Mouse (Mus musculus): ENCODE results near the gene Gstcd. TPM values are rescaled to one million over a fixed set of nuclear protein-coding genes. Genes with fewer than 3 reads are reported as not detected.

Gene Gstcd
- polyA plus RNA-seq, 1 experiment, result 33.3 TPM

DNA sequence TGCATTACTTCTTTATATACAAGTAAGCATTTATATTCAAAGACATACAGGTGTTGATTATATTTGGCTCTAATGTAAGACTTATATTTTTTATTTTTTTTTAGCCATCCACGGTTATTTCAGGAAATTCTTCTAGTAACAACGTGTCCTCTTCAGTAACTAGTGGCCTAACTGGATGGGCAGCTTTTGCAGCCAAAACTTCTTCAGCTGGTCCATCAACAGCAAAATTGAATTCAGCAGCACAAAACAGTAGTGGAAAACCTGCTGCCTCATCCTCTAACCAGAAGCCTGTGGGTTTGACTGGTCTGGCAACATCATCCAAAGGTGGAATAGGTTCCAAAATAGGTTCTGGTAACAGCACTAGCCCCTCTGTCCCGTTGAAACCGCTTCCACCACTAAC lies 16.9 kb upstream of the Gstcd start:
- no peak overlapping the region for H3K4me3 ChIP-seq (ENCODE audit: low read depth, low read length)
- no peaks in the 10 kb centered on the region for H3K9me3 ChIP-seq (replicated peaks; ENCODE audit: control insufficient read depth, insufficient read depth, low read length, poor library complexity, severe bottlenecking)
- peaks cover 8% of the 10 kb centered on the region; the same call in 1 of the 2 replicates for H3K36me3 ChIP-seq (ENCODE audit: control insufficient read depth, insufficient read depth, low read length, poor library complexity, severe bottlenecking)
- TF ChIP-seq POLR2A (IDR thresholded peaks at IDR 0.05; ENCODE audit: insufficient read depth, low read length) (no peak), CTCF (IDR thresholded peaks at IDR 0.05; ENCODE audit: low read depth, low read length) (no peak), EP300 (IDR thresholded peaks at IDR 0.05; ENCODE audit: insufficient read depth, low read depth, low read length) (no peak)
- no peaks in the 10 kb centered on the region for H3K4me1 ChIP-seq (ENCODE audit: control insufficient read depth, insufficient read depth, low read length)
- no peaks in the 10 kb centered on the region for H3K27me3 ChIP-seq (ENCODE audit: control insufficient read depth, insufficient read depth, low read length, poor library complexity, severe bottlenecking)
- H3K9ac ChIP-seq (ENCODE audit: low read depth, poor library complexity, severe bottlenecking), result no peak overlapping the region
- no peak overlapping the region for H3K27ac ChIP-seq (ENCODE audit: insufficient read depth, low read length)

GRCm38 (mm10) chr3:133104436-133104835 lies 12.6 kb upstream of the Gstcd start:
- Histone ChIP-seq H3K27me3 (ENCODE audit: control insufficient read depth, insufficient read depth, low read length, poor library complexity, severe bottlenecking) (no peaks in the 10 kb centered on the region), H3K27ac (ENCODE audit: insufficient read depth, low read length) (no peak overlapping the region), H3K36me3 (ENCODE audit: control insufficient read depth, insufficient read depth, low read length, poor library complexity, severe bottlenecking) (peaks cover 17% of the 10 kb centered on the region), H3K4me1 (ENCODE audit: control insufficient read depth, insufficient read depth, low read length) (no peaks in the 10 kb centered on the region), H3K4me3 (ENCODE audit: low read depth, low read length) (no peak overlapping the region), H3K9ac (ENCODE audit: low read depth, poor library complexity, severe bottlenecking) (no peak overlapping the region), H3K9me3 (replicated peaks; ENCODE audit: control insufficient read depth, insufficient read depth, low read length, poor library complexity, severe bottlenecking) (no peaks in the 10 kb centered on the region)
- no peak for TF ChIP-seq EP300 (IDR thresholded peaks at IDR 0.05; ENCODE audit: insufficient read depth, low read depth, low read length)

DNA sequence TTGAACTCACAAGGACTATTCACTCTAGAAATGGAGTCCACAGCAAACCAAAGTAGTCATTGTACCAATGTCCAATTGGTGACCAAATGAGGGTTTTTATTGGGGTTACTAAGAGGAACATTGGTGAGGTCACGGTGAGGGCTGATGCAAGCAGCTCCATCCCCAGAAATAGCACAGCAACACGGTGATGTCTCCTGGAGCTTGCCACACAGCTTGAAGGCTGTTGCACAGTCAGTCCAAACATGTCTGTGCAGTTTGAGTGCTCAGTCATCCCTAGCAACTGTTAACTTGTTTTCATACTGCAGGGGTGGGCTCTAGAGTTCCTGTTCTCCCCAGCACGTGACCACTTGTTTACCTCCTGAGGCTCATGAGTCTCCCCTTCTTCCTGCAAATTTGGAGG lies 11.9 kb upstream of the Gstcd start:
- Histone ChIP-seq H3K4me1 (ENCODE audit: control insufficient read depth, insufficient read depth, low read length) (no peaks in the 10 kb centered on the region), H3K9ac (ENCODE audit: low read depth, poor library complexity, severe bottlenecking) (no peak overlapping the region), H3K36me3 (ENCODE audit: control insufficient read depth, insufficient read depth, low read length, poor library complexity, severe bottlenecking) (peaks cover 15% of the 10 kb centered on the region), H3K27ac (ENCODE audit: insufficient read depth, low read length) (no peak overlapping the region), H3K27me3 (ENCODE audit: control insufficient read depth, insufficient read depth, low read length, poor library complexity, severe bottlenecking) (no peaks in the 10 kb centered on the region), H3K4me3 (ENCODE audit: low read depth, low read length) (no peak overlapping the region), H3K9me3 (replicated peaks; ENCODE audit: control insufficient read depth, insufficient read depth, low read length, poor library complexity, severe bottlenecking) (no peaks in the 10 kb centered on the region)
- TF ChIP-seq POLR2A (IDR thresholded peaks at IDR 0.05; ENCODE audit: insufficient read depth, low read length) (no peak), EP300 (IDR thresholded peaks at IDR 0.05; ENCODE audit: insufficient read depth, low read depth, low read length) (no peak), CTCF (IDR thresholded peaks at IDR 0.05; ENCODE audit: low read depth, low read length) (no peak)

DNA sequence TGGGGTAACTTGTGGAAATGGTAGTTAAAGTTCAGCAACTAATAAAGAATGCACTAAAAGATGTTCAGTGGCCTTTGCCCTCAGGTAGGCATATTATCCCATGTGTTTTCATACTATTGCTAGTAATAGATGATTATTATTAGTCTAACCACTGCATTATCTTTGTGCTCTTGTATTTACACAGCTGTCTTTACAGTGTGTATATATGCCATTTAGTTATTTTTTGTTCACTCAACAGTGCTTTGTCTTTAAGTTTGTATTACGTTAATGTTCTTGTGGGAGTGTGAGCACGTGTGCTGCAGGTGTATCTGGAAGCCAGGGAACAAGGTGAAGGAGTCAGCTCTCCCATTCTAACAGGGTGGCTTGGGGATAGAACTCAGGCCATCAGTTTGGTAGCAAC lies 7.1 kb upstream of the Gstcd start:
- Histone ChIP-seq H3K9me3 (replicated peaks; ENCODE audit: control insufficient read depth, insufficient read depth, low read length, poor library complexity, severe bottlenecking) (no peaks in the 10 kb centered on the region), H3K27me3 (ENCODE audit: control insufficient read depth, insufficient read depth, low read length, poor library complexity, severe bottlenecking) (no peaks in the 10 kb centered on the region), H3K9ac (ENCODE audit: low read depth, poor library complexity, severe bottlenecking) (no peak overlapping the region), H3K4me3 (ENCODE audit: low read depth, low read length) (no peak overlapping the region), H3K4me1 (ENCODE audit: control insufficient read depth, insufficient read depth, low read length) (no peaks in the 10 kb centered on the region), H3K27ac (ENCODE audit: insufficient read depth, low read length) (no peak overlapping the region), H3K36me3 (ENCODE audit: control insufficient read depth, insufficient read depth, low read length, poor library complexity, severe bottlenecking) (peaks cover 11% of the 10 kb centered on the region)
- TF ChIP-seq EP300 (IDR thresholded peaks at IDR 0.05; ENCODE audit: insufficient read depth, low read depth, low read length) (no peak), CTCF (IDR thresholded peaks at IDR 0.05; ENCODE audit: low read depth, low read length) (no peak), POLR2A (IDR thresholded peaks at IDR 0.05; ENCODE audit: insufficient read depth, low read length) (no peak)

GRCm38 (mm10) chr3:133098336-133098735 lies 6.5 kb upstream of the Gstcd start:
- Histone ChIP-seq H3K9ac (ENCODE audit: low read depth, poor library complexity, severe bottlenecking) (no peak overlapping the region), H3K36me3 (ENCODE audit: control insufficient read depth, insufficient read depth, low read length, poor library complexity, severe bottlenecking) (peaks cover 11% of the 10 kb centered on the region), H3K9me3 (replicated peaks; ENCODE audit: control insufficient read depth, insufficient read depth, low read length, poor library complexity, severe bottlenecking) (no peaks in the 10 kb centered on the region), H3K4me1 (ENCODE audit: control insufficient read depth, insufficient read depth, low read length) (no peaks in the 10 kb centered on the region), H3K4me3 (ENCODE audit: low read depth, low read length) (no peak overlapping the region), H3K27me3 (ENCODE audit: control insufficient read depth, insufficient read depth, low read length, poor library complexity, severe bottlenecking) (no peaks in the 10 kb centered on the region), H3K27ac (ENCODE audit: insufficient read depth, low read length) (no peak overlapping the region)
- TF ChIP-seq CTCF (IDR thresholded peaks at IDR 0.05; ENCODE audit: low read depth, low read length), result no peak
- TF ChIP-seq EP300 (IDR thresholded peaks at IDR 0.05; ENCODE audit: insufficient read depth, low read depth, low read length), result no peak
- TF ChIP-seq POLR2A (IDR thresholded peaks at IDR 0.05; ENCODE audit: insufficient read depth, low read length), result no peak

DNA sequence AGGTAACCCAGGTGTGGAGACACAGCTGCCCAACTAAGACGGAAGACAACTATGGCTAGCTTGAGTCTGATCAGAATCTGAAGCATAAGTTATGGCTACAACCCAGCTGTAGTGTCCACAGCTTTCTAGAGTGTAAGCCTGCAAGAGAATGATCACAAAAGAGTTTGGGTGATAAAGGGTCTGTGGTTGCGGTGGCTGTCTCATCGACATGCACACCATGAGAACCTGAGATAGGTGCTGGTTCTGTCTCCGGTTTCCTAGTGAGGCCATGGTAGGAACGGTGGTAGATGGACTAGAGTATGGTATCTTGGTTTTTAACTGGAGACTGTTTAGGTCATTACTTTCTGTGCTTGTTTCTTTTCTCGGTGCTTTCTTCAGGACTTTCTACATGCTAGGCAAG lies 6.1 kb upstream of the Gstcd start:
- no peaks in the 10 kb centered on the region for H3K4me1 ChIP-seq (ENCODE audit: control insufficient read depth, insufficient read depth, low read length)
- no peak overlapping the region for H3K9ac ChIP-seq (ENCODE audit: low read depth, poor library complexity, severe bottlenecking)
- H3K27me3 ChIP-seq (ENCODE audit: control insufficient read depth, insufficient read depth, low read length, poor library complexity, severe bottlenecking), result no peaks in the 10 kb centered on the region
- no peaks in the 10 kb centered on the region for H3K9me3 ChIP-seq (replicated peaks; ENCODE audit: control insufficient read depth, insufficient read depth, low read length, poor library complexity, severe bottlenecking)
- H3K4me3 ChIP-seq (ENCODE audit: low read depth, low read length), result no peak overlapping the region
- TF ChIP-seq EP300 (IDR thresholded peaks at IDR 0.05; ENCODE audit: insufficient read depth, low read depth, low read length), result no peak
- no peak for TF ChIP-seq CTCF (IDR thresholded peaks at IDR 0.05; ENCODE audit: low read depth, low read length)
- no peak for TF ChIP-seq POLR2A (IDR thresholded peaks at IDR 0.05; ENCODE audit: insufficient read depth, low read length)
- H3K27ac ChIP-seq (ENCODE audit: insufficient read depth, low read length), result no peak overlapping the region
- peaks cover 11% of the 10 kb centered on the region for H3K36me3 ChIP-seq (ENCODE audit: control insufficient read depth, insufficient read depth, low read length, poor library complexity, severe bottlenecking)

Data from ES-Bruce4 (cell line).